Mouse (Mus musculus): ENCODE data around the gene Cideb.

DNA sequence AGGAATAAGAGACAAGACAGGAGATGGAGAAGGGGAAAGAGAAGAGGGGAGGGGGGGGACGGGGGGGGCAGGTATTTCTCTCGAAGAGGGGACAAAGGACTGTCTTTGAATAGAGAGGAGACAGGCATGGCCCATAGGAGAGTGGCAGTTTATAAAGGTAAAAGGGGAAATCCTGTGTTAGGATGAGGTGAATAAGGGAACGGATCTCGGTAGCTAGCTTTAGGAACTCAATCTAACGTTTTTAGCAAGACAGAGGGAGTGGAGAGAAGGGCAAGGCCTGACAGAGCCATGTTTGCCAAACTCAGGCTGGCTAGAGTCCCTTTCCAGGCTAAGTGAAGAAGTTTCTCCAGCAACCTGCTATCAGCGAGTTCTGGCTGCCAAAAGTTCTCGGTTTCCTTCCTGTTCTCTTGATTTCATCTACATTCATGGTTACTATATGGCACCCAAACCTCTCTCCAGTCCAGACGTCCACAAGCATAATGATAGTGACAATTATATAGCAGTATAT, 35.8 kb downstream of the Cideb start:
- TF ChIP-seq GATA1 (IDR thresholded peaks at IDR 0.05; ENCODE audit: borderline replicate concordance, low read length) (no peak), FLI1 (IDR thresholded peaks at IDR 0.05; ENCODE audit: low read length) (no peak)

Data from megakaryocyte, embryonic 14.5 days (primary cell).